9 mouse cellular contexts compared by ENCODE assay signal in genomic region chr17:52600882-52601371, GRCm38 (mm10). TPM values are rescaled to one million over a fixed set of nuclear protein-coding genes. Genes with fewer than 3 reads are reported as not detected.
DNase-seq lines count a peak whose midpoint lies in the region; ATAC-seq and TF ChIP-seq lines count a peak whose summit lies in the region.
"Had no signal": no experiment of that assay in that cellular context is flagged by ENCODE, and none has a peak within 500 bp of the region (broad histone marks: within the 10 kb centered on the region; RNA-seq: fewer than 3 reads in every experiment).

No protein-coding gene starts in this region.

- H3K4me3 ChIP-seq in heart, embryonic 12.5 days, result peak overlapping the region; percentile 51
- peak overlapping the region; percentile 57 for H3K4me3 ChIP-seq in kidney, embryonic 16.5 days (ENCODE audit: low read length)
- H3K4me3 ChIP-seq in limb, embryonic 13.5 days, result peak overlapping the region; percentile 34
- H3K4me3 ChIP-seq in midbrain, embryonic 12.5 days, result peak overlapping the region; percentile 64
- peak overlapping the region; percentile 44 for H3K4me3 ChIP-seq in stomach, postnatal 0 days (ENCODE audit: low read depth, low read length)

- H3K27ac ChIP-seq in heart, embryonic 12.5 days (ENCODE audit: poor library complexity, severe bottlenecking), result no peak overlapping the region
- peak overlapping the region; percentile 75 for H3K27ac ChIP-seq in kidney, embryonic 16.5 days (ENCODE audit: low read length)
- H3K27ac ChIP-seq in limb, embryonic 13.5 days, result no peak overlapping the region
- H3K27ac ChIP-seq in midbrain, embryonic 12.5 days (replicated peaks), result peak overlapping the region; percentile 93
- no peak overlapping the region for H3K27ac ChIP-seq in stomach, postnatal 0 days (replicated peaks)

- H3K27me3 ChIP-seq in heart, embryonic 12.5 days (replicated peaks), result peaks cover 41% of the 10 kb centered on the region
- peaks cover 25% of the 10 kb centered on the region for H3K27me3 ChIP-seq in kidney, embryonic 16.5 days (ENCODE audit: insufficient read depth, low read length)
- H3K27me3 ChIP-seq in limb, embryonic 13.5 days, result peaks cover 51% of the 10 kb centered on the region
- H3K27me3 ChIP-seq in midbrain, embryonic 12.5 days, result peaks cover 12% of the 10 kb centered on the region
- H3K27me3 ChIP-seq in stomach, postnatal 0 days (ENCODE audit: control insufficient read depth, insufficient read depth, low read length), result no peaks in the 10 kb centered on the region
- H3K27me3 ChIP-seq: CH12.LX had no signal

- peak; percentile 77 for ATAC-seq in heart, embryonic 12.5 days (ENCODE audit: insufficient number of reproducible peaks, low FRiP score)
- peak; percentile 91 for ATAC-seq in kidney, embryonic 16.5 days (ENCODE audit: low FRiP score, low TSS enrichment)
- ATAC-seq in limb, embryonic 13.5 days (ENCODE audit: low FRiP score, low read depth), result no peak
- peak; percentile 92 for ATAC-seq in midbrain, embryonic 12.5 days (ENCODE audit: low FRiP score, low read depth)
- ATAC-seq in stomach, postnatal 0 days (ENCODE audit: low FRiP score, low TSS enrichment), result peak; percentile 73

- intact Hi-C loops in gastrocnemius, postnatal 14 days (cut with DNase I; ENCODE audit: low total_unique reads), result no loop called here

- H3K9me3 ChIP-seq in heart, embryonic 12.5 days (replicated peaks), result no peaks in the 10 kb centered on the region
- no peaks in the 10 kb centered on the region for H3K9me3 ChIP-seq in kidney, embryonic 16.5 days (ENCODE audit: low read length)
- H3K9me3 ChIP-seq in limb, embryonic 13.5 days, result no peaks in the 10 kb centered on the region
- no peaks in the 10 kb centered on the region for H3K9me3 ChIP-seq in midbrain, embryonic 12.5 days
- H3K9me3 ChIP-seq in stomach, postnatal 0 days (ENCODE audit: control insufficient read depth, low read length), result no peaks in the 10 kb centered on the region

- TF ChIP-seq EP300 in stomach, postnatal 0 days (optimal IDR thresholded peaks at IDR 0.05), result no peak

- H3K36me3 ChIP-seq in heart, embryonic 12.5 days, result no peaks in the 10 kb centered on the region
- no peaks in the 10 kb centered on the region for H3K36me3 ChIP-seq in kidney, embryonic 16.5 days (ENCODE audit: insufficient read depth, low read length)
- H3K36me3 ChIP-seq in limb, embryonic 13.5 days, result no peaks in the 10 kb centered on the region
- no peaks in the 10 kb centered on the region for H3K36me3 ChIP-seq in midbrain, embryonic 12.5 days
- no peaks in the 10 kb centered on the region for H3K36me3 ChIP-seq in stomach, postnatal 0 days (ENCODE audit: control insufficient read depth, insufficient read depth, low read length)

- peak overlapping the region; percentile 85 for H3K4me2 ChIP-seq in heart, embryonic 12.5 days
- peak overlapping the region; percentile 80 for H3K4me2 ChIP-seq in kidney, embryonic 16.5 days (replicated peaks; ENCODE audit: low read depth, low read length)
- H3K4me2 ChIP-seq in limb, embryonic 13.5 days (replicated peaks), result peak overlapping the region; percentile 58
- H3K4me2 ChIP-seq in midbrain, embryonic 12.5 days (replicated peaks), result peak overlapping the region; percentile 95
- H3K4me2 ChIP-seq in stomach, postnatal 0 days (replicated peaks; ENCODE audit: low read depth), result peak overlapping the region; percentile 68

- H3K9ac ChIP-seq in heart, embryonic 12.5 days, result peak overlapping the region; percentile 30; the same call in 1 of the 2 replicates
- H3K9ac ChIP-seq in kidney, embryonic 16.5 days (replicated peaks; ENCODE audit: low read length), result peak overlapping the region; percentile 65
- no peak overlapping the region for H3K9ac ChIP-seq in limb, embryonic 13.5 days
- H3K9ac ChIP-seq in midbrain, embryonic 12.5 days (replicated peaks), result peak overlapping the region; percentile 63
- H3K9ac ChIP-seq in stomach, postnatal 0 days (ENCODE audit: low read length), result peak overlapping the region; percentile 23; the same call in 1 of the 2 replicates

- DNase-seq in gastrocnemius, postnatal 14 days, result peak; percentile 4
- DNase-seq in gastrocnemius, adult 8-10 months (ENCODE audit: low spot score in 2 of 2), result no peak
- DNase-seq in embryo, embryonic 9.5 days (ENCODE audit: extremely low spot score), result peak; percentile 79
- peak; percentile 65 for DNase-seq in stomach, postnatal 0 days (ENCODE audit: low spot score)

- TF ChIP-seq CTCF in stomach, postnatal 0 days (IDR thresholded peaks at IDR 0.05; ENCODE audit: low read depth), result no peak

- WGBS in heart, embryonic 12.5 days, result 1% methylated on average over 22 of the region's 22 CpGs
- WGBS in kidney, embryonic 16.5 days, result 1% methylated on average over 17 of the region's 22 CpGs
- WGBS in limb, embryonic 13.5 days, result under 1% methylated on average over 22 of the region's 22 CpGs
- 0% methylated on average over 22 of the region's 22 CpGs for WGBS in midbrain, embryonic 12.5 days
- WGBS in stomach, postnatal 0 days, result 0% methylated on average over 19 of the region's 22 CpGs

- H3K4me1 ChIP-seq in heart, embryonic 12.5 days (replicated peaks), result peaks cover 12% of the 10 kb centered on the region; the same call in 1 of the 2 replicates
- peaks cover 10% of the 10 kb centered on the region; the same call in 1 of the 2 replicates for H3K4me1 ChIP-seq in kidney, embryonic 16.5 days (ENCODE audit: insufficient read depth, low read length)
- peaks cover 14% of the 10 kb centered on the region; the same call in 1 of the 2 replicates for H3K4me1 ChIP-seq in limb, embryonic 13.5 days
- H3K4me1 ChIP-seq in midbrain, embryonic 12.5 days, result peaks cover 3% of the 10 kb centered on the region; the same call in 1 of the 2 replicates
- no peaks in the 10 kb centered on the region for H3K4me1 ChIP-seq in stomach, postnatal 0 days (replicated peaks; ENCODE audit: control insufficient read depth, insufficient read depth)

RNA-seq across cellular contexts. Expression of gene Kcnh8, which starts 1.6 kb away (rescaled TPM):
- under 1 TPM; 0.16 to 0.21 TPM for total RNA-seq in gastrocnemius, postnatal 14 days (2021)
- under 1 TPM in 1 of 4 experiments, not detected in 3; 0.07 TPM for total RNA-seq in gastrocnemius, adult 8-10 months (2022)
- not detected in 2 replicates for polyA plus RNA-seq in heart, embryonic 12.5 days (2016; fragmentation: Nextera tagmentation; extraction: Ambion mirVana)
- polyA plus RNA-seq in kidney, embryonic 16.5 days (2015; fragmentation: Nextera tagmentation; extraction: Ambion mirVana), result 0.57 and 0.59 TPM in 2 replicates
- 0.03 TPM in 1 of 2 replicates, not detected in the other for polyA plus RNA-seq in limb, embryonic 13.5 days (2015; fragmentation: Nextera tagmentation; extraction: Ambion mirVana)
- 3.3 and 4.1 TPM in 2 replicates for polyA plus RNA-seq in midbrain, embryonic 12.5 days (2016; fragmentation: Nextera tagmentation; extraction: Ambion mirVana)
- polyA plus RNA-seq in stomach, postnatal 0 days (2015; fragmentation: Nextera tagmentation; extraction: Ambion mirVana), result 0.18 and 0.28 TPM in 2 replicates
- total RNA-seq: CH12.LX had no signal

Comparison
In these comparisons a context has a peak if more than half of its experiments do, and no peak if none do; other contexts are left out.
1. DNase-seq: peak in gastrocnemius, postnatal 14 days (single experiment), embryo, embryonic 9.5 days (single experiment) and stomach, postnatal 0 days (single experiment); none in gastrocnemius, adult 8-10 months (0 of 2).
2. H3K27ac ChIP-seq: peak in kidney, embryonic 16.5 days (single experiment) and midbrain, embryonic 12.5 days (single experiment); none in heart, embryonic 12.5 days (single experiment), limb, embryonic 13.5 days (single experiment) and stomach, postnatal 0 days (single experiment).
3. Peak in every context shown above with its lines, with median percentiles within 50 percentile points of each other: H3K4me2 ChIP-seq and H3K4me3 ChIP-seq.